Mouse (Mus musculus) cerebellum, postnatal 14 days (tissue): ENCODE measurements around the gene Olfr724.
"Not testable (repeated sequence)": the region's sequence is repeated elsewhere in the genome, so short reads cannot be mapped to it uniquely, and the experiment has no call there.

Experiments
- DNase-seq, 2 experiments: peaks; one replicate each; pipeline ENCODE4 v3.0.0; 2021; ENCODE audit warnings: mixed read lengths in 2 of 2

The Olfr724 gene

GRCm38 (mm10) chr14:49963174-49963573, at the start of gene Olfr724:
TSS of gene Olfr724 (minus strand) at chr14:49963274.
- not testable (repeated sequence) for DNase-seq

GRCm38 (mm10) chr14:49955890-49956289, 7.2 kb downstream of the Olfr724 start:
- DNase-seq, result no peak

GRCm38 (mm10) chr14:49931687-49932086, 31.4 kb downstream of the Olfr724 start, which contains the start of gene Olfr723:
TSS of gene Olfr723 (minus strand) at chr14:49931787.
- DNase-seq, result not testable (repeated sequence)
